Mouse (Mus musculus) retina, postnatal 7 days (tissue): Measurements from ENCODE around the gene Fam114a1.
A peak's percentile ranks its signal among the peaks of the same experiment; 100 is the strongest.

Source experiments
- DNase-seq: peaks from one replicate; pipeline ENCODE4 v3.0.0-alpha.2; 2012; ENCODE audit warnings: low read depth, low spot score

Gene Fam114a1

DNA sequence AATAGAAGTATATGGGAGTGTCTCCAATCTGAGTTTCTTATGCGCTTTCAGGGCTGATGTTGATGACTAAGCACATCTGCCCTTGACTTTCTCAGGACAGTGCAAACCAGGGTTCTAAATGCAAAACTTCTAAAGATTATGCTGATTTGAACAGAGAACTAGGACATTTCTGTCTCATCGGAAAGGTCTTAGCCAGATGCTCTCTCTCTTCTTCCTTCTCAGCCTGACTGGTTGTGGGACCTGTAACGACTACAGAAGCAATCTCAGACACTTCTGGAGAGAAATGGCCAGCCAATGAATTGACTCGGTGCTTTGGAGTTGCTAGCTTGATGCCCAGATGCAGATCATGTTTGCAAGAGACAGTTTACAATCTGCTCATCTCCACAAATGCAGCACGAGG is 80.0 kb downstream of the Fam114a1 start:
- no peak for DNase-seq

DNA sequence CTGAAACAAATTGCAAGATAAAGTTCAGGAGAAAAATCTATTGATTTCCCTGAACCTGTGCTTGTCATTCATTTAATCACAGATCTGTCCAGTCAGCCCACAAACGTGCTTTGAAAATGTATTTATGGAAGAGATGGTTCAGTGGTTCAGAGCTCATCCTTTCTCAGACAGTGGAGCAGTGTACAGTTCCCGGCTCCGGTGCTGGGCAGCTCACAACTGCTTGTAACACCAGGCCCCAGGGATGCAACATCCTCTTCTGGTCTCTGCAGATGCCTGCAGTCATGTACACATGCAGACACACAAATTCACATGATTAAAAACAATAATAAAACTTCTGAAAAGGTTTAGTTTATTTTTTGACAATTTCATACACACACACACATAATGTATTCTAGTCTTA is 81.6 kb downstream of the Fam114a1 start:
- no peak for DNase-seq

DNA sequence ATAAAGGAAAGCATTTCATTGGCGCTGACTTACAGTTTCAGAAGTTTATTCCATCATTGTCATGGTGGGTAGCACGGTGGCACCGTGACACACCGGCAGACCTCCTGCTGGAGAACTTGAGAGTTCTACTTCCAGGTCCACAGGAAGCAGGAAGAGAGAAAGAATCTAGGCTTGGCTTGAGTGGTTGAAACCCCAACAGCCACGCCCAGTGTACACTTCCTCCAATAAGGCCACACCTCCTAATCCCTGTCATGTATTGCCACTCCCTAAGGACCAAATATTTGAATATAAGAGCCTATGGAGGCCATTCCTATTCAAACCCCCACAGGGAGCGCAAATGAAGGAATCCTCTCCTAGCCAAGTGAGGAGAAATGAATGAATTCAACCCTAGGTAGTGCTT is 87.7 kb downstream of the Fam114a1 start:
- no peak for DNase-seq

DNA sequence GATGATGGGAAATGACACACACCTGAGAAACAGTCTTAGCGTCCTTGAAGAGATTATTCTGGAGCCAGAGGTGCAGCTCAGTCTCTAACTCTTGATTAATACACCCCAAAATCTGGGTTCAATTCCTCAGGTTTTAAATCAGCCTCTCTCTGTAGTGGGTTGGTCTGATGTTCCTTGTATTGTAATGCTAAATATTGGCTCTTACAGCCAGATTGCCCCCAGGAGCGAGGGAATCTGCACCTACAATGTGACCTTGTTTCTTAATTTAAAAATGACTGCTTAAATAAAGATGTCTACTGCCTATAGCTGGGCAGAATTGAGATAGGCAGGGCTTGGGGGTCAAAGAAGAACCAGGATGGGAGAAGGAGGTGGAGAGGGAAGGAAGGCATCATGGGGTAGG is 89.9 kb downstream of the Fam114a1 start:
- no peak for DNase-seq

DNA sequence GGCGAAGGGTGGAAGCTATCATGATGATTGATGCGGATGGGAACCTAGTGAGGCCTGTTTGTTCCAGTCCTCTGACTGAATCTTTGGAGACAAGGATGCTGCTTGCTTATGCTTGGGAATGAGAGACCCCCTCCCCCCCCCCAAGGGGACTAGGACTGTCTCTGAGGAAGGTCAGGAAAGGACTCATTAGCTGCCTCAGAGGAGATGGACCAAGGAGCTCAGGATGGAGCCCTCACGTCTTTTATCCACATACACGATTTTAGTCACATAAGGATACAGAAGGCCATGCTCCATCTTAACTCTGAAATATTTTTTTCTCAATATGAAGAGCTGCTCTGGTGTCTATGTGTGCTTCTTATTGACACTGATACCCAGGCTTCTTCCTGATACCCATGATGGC is 92.4 kb downstream of the Fam114a1 start:
- no peak for DNase-seq

DNA sequence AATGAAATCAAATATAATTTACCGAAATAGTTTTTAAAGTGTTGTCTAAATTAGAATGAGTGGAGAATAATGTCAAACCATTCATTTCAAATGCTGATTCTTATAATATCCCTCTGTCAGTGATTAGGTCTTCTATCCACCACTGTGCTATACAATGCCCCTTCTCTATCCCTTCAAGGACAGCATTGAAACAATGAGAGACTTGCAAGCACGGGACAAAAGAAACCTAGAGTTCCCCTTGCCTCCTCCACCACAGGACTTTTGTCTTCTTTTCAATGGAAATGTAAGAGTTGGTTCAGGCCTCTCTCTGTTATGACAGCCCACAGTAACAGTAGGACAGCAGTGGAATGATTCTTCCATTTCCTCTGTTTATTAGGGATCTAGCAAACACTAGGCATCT is 93.4 kb downstream of the Fam114a1 start:
- no peak for DNase-seq

DNA sequence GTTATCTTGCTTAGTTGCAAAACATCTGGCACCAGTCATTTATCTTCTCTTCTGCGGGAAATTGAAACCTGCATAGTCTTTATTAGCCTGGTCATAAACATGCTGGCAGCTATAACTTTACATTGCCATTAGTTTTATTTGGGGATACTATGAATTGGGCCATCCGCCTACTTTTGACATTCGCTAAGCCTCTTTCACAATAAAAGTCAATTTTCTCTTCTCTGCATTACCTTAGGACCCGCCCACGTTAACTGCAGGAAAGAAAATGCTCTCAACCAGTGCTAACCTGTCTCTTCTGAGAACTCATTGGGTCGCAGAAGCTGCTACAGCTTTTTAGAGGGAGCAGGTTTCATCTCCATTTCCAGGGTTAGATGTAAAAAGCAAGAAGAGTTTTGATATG is 98.3 kb downstream of the Fam114a1 start:
- DNase-seq, result no peak

DNA sequence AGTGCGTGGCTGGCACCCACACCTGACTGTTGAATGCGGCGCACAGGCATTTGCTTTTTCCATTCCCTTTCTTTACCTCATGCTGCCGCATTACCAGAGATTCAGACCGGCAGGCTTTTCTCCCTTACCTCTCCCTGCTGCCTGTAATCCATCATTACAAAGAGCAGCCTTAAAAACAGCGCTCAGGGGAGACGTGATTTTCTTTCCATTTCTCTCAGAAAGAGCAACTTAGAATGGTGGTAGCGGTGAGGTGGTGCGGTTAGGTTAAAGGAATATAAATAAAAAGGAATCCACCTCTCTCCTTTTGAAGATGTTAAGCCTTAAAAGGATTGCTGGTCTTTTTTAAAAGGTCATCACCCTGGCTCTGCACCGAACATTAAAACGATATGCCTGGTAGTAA is 100.0 kb downstream of the Fam114a1 start:
- no peak for DNase-seq

DNA sequence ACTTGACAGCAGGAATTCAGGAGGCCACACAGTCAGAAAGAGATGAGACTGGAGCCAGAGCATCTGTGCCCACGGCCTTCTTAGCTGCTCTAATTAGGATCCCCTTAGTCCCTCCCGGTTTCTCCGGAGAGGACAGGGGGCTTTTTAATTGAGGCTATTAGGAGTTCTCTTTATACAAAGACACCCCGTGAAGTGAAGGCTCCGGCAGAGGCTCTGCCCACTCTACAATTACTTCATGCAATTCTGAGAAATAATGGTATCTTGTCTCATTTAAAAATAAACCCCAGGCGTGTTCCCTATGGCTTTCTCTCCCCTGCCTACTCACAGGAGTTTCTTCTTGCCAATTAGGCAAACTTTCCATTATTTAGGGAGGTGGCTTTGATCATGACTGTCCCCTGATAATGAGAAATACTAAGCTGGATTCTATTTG is 101.8 kb downstream of the Fam114a1 start:
- DNase-seq, result no peak

DNA sequence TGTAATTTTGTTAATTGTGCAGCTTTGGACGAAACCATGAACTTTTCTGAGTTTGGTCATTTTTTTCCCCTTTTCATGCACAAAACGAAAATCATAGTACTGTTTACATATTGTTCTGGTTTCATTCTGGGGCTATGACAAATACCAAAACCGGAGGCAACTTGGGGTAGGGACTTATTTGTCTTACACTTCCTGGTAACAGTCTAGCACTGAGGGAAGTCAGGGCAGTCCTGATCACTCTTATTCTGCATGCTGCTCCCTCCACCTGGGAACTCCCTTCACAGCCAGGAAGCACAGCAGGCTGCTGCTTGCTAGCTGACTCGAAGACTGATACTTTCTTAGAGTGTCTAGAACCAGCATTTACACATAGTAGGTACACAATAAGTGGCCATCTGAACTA is 103.4 kb downstream of the Fam114a1 start:
- DNase-seq, result no peak

DNA sequence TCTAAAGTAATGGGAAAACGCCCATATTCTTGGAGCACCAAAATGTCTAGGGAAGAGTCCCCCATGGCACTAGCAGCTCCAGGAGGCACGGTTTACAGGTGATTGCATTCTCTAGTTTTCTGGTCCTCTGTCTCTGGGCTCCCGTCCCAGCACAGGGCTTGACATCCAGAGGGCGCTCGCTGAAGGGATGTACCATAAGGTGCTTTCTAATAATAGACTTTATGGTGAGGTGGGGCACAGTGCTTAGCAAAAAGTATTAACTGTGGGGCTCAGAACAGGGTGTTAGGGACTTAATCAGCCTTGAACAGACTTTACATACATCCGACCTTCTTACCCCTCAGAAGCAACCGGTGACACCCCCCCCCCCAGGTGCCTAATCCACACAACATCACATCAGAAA is 104.8 kb downstream of the Fam114a1 start:
- DNase-seq, result peak; percentile 41

DNA sequence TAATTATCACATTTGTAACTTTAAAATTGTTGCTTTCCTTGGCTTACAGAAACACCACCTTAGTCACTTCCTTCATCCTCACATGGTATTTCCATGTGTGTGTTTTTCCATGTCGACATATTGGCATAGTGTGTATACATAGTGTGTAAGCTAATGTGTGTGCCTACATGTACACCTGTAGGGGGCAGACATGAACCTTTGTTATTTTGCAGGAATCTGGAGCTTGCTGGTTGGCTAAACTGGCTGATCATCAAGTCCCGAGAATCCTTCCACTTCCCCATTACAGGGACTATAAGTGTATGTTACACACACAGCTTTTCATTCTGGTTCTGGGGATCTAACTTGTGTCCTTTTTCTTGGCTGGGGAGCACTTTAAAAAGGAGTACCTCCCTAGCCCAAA is 106.2 kb downstream of the Fam114a1 start:
- no peak for DNase-seq

DNA sequence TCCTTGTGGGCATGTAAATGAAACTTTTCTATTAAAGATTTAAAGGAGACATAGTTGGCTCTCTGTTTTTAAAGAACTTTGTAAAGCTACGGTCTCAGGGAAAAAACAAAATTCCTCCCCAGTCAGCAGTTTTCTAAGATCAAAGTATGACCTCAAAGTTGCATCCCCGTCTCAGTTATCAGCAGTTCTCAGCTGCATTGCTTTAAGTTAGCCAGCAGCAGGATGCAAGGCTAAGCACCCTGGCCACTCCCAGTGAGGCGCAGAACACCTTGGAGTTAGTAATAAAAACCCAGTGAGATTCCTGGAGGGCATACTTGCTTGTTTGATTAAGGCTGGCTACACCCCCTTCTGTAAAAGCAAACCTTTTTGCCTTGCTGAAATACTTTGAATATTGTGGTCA is 106.9 kb downstream of the Fam114a1 start:
- DNase-seq, result no peak

DNA sequence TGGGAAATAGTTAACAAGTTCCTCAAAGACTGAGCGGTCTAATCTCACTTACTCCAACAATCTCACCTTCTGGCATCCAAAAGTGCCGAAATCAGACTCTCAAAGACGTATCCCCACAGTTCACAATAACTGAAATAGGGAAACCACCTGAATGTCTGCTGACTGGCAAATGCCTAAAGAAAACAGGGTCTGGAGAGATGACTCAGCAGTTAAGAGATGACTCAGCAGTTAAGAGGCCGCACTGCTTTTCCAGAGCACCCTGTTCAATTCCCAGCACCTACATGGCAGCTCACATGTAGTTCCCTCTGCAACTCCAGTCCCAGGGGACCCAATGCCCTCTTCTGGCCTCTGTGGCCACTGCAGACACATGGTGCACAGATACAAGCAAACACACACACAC is 108.2 kb downstream of the Fam114a1 start:
- no peak for DNase-seq

DNA sequence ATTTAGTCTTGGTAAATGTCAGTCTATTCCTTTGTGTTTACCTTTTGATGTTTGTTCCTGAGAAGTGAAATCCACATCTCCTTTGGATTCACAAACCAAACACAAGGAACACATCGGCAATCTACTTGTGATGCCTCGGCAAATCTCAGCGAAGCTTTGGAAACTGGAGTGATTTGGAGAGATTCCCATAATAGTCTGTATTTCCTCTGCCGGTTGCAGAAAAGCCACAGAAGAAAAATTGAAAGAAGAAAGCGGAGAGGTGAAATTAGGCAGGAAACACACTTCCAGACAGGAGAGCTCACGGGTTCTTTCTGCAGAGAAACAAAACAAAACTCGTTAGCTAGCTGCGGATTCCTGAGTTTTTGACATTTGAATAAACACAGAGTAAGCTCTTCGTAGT is 110.0 kb downstream of the Fam114a1 start:
- DNase-seq, result no peak

DNA sequence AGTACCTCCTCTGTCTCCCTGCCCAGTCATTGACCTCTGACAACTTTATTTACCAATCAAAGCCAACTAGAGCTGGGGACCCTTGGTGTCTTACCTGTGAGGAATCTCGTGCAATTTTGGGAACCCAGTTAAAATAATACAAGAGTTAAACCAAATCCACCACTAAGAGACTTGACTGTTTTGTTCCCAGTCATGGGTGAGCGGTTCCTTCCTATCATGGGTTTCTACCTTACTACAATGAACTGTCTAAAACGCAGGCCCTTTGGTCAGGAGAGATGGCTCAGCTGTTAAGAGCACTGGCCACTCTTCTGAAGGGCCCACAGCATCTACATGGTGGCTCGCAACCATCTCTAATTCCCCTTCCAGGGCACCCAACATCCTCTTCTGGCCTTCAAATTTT is 112.0 kb downstream of the Fam114a1 start:
- DNase-seq, result no peak

DNA sequence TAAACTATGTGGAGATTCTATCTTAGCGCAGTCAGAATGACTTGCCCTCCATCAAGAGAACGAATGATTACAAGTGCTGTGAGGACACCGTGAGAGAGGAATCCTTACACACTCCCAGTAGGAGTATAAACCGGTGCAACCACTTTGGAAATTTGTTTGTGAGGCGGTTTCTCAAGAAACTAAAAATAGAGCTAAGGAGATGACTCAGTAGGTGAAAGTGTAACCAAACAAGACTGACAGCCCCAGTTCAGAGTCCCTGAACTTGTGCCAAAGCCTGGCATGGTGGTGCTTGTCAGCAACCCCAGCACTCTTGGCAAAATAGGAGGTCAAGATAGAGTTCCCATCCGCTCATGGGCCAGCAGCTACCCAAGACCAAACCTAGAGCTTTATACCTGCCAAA is 116.7 kb downstream of the Fam114a1 start:
- DNase-seq, result no peak

DNA sequence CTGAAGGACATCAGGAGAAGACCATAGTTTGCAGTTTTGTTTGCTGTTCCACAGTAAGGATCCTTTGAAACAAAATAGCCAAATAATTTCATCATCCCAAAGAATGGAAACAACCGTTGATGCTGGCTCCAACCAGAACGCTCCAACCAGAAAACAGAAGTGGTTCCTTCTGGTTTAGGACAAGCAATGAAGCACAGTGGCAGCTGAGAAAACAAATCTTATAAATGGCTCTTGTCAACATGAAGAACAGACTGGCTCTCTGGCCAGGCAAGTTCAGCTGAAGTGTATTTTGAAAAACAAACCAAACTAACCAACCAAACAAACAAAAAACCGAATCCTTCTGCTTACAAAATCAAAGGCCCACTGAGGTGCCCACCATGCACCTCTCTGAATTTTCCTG is 119.8 kb downstream of the Fam114a1 start:
- DNase-seq, result no peak

DNA sequence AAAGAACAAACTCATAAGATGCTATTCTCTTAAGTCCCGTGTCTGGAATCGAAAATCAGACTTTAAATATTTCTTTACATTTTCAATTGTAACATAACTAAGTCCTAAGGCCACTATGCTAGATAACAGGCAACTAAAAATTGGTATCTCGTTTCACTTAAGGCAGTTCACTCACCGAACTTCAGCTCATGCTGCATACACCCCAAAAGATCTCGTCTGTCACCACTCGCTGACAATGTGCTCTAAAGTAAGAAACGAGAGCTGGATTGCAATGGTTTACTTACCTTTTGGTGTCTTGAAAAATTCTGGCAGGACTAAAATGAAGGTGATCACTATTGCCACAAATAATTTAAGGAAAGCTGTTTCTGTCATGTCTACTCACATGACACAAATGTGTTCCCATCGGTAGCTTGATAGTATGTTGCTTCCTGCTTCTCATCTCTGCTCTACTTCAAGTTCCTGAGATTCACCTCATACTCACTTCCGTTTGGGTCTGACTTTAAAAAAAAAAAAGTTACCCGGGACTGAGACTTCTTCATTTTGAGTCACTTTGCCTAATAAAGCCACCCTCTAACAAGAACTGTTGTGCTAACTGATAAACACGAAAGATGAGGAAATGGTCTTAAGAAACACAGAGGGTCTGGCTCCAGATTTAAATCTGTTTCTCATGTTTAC is 121.5 kb downstream of the Fam114a1 start:
- DNase-seq, result no peak
